Mouse (Mus musculus) left cerebral cortex, postnatal 4 days (tissue): ENCODE results near the gene Ssbp1. TPM values are rescaled to one million over a fixed set of nuclear protein-coding genes. Genes with fewer than 3 reads are reported as not detected.

Source experiments
- DNase-seq: peaks from one replicate; pipeline ENCODE4 v3.0.0-alpha.2; 2022
- intact Hi-C: fragments of 180-260 bp; cut with DNase I; formaldehyde crosslinking; loops from one replicate; pipeline ENCODE4 v1.15.1; 2025
- total RNA-seq, 2 experiments: library from RNA; stranded (reverse); gene quantifications; 2 replicates each; pipeline ENCODE4 v1.2.3; 2021

Gene Ssbp1
- total RNA-seq, result 10 to 100 TPM; 38.1 to 38.2 TPM

DNA sequence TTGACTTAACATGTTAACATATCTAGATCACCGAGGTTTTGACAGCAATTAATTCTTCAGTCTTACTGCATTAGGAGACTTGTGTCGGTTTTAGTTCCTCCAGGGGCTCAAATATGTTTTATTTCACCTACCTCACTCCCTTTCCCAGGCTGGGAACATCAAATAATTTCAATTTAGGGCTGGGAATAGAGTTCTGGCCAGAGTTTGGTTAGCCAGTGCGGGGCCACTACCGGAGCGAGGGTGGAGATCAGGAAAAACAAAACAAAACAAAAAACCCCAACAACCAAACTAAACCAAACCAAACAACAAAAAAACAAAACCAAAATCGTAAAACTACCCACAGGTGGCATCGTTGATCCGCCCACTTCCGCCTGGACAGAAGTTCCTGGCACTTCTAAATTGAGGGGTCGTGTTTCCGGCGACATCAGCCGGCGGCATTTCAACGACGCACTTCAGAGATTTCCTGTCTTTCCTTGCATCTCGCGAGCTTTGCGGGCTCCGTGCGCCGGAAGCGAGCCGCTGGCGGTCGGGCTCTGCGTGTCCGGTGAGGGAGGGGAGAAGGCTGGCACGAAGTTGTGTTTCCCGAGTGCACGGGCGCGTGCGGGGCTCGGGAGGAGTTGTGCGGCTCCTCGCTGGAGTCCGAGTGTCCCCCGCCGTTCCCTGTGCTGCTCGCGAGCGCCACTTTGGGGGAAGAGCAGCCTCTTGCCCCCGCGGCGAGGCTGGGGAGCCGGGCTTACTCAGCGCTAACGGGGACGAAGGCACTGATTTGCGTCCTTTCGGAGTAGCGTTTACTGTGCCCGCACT is at the start of gene Ssbp1:
Gene Ssbp1 (plus strand): TSS at position 437 of the 804 bp plus-strand sequence.
- peak; percentile 92 for DNase-seq
- intact Hi-C loops, result no loop called here

DNA sequence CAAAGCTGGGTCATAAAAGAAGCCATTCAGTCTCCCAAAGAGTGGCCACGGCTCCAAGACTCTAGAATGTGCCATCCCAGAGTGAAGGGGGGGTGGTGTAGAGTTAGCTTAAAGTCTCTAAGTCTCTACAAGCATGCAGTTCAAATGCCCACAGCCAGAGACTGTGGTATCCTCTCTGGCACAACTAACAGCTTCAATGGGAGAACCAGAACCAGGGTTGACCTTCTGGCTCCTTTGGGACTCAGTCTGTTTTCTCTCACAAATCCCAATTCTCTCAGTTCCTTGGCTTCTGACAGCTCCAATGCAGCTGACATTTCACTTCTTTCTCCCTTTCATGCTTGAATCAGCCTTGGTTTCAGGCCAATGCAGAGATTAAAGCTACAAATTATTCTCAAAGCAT is 48.1 kb upstream of the Ssbp1 start:
- no peak for DNase-seq
- intact Hi-C loops, result no loop called here

DNA sequence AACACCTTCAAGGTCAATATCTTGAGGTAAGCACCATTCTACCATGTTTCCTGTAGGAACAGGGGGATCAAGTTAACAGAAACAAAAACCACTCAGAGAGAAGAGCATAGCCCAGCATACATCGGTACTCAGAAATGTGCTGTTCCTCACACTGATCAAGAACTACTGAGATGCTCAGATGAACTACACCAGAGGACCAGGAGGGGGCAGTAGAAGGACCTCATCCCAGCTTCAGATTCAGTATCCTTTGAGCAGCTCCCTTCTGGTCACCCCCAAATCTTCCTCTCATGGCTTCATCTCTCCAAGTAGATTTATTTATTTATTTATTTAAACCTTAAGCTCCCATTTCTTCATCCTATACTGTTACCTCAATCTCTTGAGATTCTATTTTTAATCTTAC is 47.4 kb upstream of the Ssbp1 start:
- peak; percentile 58 for DNase-seq
- intact Hi-C loops, result no loop called here

DNA sequence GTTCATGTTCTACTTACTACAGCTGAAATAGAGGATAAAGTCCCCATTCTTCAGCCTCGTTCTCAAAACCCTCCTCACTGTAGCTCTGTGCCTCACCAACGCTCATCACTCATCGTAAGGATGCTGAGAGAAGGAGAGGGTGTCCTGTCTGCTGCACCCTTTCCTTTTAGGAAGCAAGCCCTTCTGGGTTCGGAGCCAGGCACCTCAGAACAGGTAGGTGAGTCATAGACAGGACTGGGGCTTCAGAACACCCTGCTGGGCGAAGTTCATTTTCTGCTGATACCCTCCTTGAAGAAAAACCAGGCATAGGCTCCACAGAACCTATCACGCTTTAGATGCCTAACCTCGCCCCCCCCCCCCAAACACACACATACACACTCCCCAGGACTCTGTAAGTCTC is 43.7 kb upstream of the Ssbp1 start:
- intact Hi-C loops, result no loop called here
- DNase-seq, result no peak

DNA sequence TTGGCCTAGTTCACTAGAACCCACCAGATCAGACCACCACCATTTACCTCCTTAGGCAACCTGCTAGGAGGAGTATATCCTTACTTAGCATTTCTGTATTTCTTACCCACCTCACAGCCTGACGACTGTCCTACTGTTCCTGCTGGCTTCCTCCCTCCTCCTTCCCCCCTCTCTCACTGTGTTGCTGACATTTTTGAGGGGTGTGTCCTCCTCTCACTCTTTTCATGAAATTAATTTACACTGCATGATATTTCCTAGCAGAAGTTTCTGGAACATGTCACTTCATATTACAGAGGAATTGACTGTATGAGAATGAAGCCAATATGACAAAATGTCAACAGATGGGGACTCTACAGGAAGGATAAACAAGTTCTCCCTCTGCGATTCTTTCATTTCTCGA is 42.5 kb upstream of the Ssbp1 start:
- DNase-seq, result no peak
- intact Hi-C loops, result no loop called here

DNA sequence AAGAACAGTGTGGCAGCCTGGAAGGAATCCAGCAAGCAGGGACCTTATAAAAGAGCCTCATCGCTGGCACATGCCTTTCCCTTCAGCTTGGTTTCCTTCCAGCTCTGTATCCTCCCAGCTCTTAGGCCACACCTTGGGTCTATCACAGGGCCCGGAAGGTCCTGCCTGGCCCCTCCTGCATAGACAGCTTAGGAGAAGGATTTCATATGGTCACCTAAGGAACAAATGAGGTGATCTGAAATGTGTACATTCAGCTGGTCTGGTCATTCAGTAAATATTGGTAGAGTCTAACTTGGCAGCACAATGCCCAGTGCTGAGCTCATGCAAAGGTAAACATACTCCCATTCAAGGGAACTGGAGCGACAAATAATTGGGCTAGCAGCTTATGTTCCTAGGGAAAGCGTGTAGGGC is 41.6 kb upstream of the Ssbp1 start:
- peak; percentile 49 for DNase-seq
- intact Hi-C loops, result no loop called here

DNA sequence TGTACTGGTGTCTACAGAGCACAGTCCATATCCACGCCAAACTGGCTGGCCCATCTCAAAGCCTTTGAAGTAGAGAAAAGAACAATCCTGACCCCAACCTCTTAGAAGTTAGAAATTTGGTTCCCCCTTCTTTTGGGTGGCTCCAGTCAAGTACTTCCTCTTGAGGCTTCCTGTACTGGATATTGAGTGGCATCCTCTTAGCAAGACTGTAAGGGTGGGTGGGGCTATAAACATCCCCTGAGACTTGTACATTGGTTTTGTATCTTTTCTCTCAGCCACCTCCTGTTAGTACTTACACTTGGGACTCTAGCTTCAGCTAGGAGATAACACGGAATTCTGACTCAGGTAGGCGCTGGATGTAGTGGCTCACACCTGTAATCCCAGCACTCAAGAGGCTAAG is 40.9 kb upstream of the Ssbp1 start:
- intact Hi-C loops, result no loop called here
- DNase-seq, result no peak

DNA sequence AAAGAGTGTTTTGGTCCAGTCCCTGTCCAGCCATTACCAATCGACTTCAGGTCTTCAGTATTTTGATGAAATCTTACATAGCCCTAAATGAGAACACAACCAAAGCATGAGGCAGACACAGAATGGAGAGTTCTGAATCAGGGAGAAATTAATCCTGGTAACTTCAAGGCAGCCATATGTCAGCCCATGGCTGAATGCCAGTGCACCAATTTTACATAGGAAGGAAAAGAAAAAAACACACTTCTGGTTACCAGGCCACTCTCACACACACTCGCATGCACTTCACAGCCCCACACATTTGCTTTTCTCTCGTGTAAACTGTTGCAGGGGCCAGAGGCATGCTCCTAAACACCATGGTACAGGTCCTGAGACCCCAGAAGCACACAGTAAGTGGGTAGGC is 40.3 kb upstream of the Ssbp1 start:
- peak; percentile 38 for DNase-seq
- intact Hi-C loops, result no loop called here

DNA sequence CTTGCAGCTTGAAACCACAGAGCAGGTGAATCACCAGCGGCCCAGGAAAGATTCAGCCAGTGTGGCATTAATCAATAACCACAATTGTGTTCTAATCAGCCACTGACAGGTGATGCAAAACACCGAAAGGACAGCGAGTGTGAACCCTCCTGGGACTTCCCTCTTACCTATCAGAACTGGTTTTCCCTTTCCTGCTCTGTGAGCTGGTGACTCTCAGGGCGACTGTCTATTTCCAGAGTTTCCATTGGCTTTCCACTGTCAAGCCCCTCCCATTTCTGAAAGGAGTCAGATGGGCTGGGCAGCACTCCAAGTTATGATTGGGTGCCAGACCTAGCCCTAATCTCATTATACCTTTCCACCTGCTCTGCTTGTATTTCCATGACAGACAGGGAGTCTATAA is 39.8 kb upstream of the Ssbp1 start:
- DNase-seq, result peak; percentile 83
- intact Hi-C loops, result no loop called here

DNA sequence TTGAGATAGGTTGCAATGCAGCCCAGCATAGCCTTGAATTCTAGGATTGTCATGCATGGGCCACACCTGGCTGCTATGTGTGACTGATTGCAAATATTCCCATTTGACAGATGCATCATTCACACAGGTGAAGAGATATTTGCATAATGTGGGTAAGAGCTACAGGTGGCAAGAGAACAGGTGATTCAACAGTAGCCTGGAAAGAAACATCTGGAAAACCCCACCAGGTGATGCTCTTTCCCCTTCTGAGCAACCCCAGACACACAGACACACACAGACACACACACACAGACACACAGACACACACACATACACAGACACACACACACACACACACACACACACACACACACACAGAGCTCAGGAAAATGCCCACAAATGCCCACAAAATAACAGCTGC is 39.3 kb upstream of the Ssbp1 start:
- intact Hi-C loops, result no loop called here
- DNase-seq, result no peak

DNA sequence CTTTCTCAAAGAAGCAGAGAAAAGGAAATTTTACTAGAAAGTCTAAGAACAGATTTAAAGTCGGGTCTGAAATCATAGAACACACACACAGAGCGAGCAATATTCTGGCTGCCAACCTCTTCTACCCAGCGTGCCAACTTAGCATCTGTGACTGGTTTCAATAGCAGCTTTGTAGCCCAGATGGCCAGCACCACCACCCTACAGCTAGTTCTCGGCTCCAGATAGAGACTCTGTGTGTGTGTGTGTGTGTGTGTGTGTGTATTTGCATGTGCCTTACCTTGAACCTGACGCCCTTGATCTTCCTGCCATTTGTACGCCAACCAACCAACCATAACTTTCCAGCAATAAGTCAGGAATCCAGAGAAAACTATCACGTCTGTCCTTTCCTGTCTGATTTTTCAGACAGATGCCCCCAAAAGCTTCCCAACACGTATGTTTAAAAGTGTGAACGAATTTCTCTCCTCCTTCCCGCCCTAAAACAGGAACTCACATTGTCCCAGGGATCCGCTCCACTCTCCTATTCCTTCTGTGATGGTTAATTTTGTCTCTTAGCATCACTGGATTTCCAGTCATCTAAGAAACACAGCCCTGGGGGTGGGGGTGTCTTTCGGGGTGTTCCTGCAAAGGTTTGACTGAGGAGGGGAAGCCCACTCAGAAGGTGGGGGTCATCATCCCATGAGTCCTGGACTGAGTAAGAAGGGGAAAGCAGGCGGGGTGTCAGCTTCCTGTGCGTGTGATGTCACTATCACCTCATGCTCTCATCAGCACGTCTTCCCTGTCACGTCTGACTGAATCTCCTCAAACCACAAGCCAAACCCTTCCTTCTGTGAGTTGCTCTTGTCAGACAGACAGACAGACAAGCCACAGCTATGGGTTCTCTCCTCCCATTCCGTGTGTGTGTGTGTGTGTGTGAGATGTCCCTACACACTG is 38.5 kb upstream of the Ssbp1 start:
- intact Hi-C loops, result no loop called here
- DNase-seq, result peak; percentile 86

DNA sequence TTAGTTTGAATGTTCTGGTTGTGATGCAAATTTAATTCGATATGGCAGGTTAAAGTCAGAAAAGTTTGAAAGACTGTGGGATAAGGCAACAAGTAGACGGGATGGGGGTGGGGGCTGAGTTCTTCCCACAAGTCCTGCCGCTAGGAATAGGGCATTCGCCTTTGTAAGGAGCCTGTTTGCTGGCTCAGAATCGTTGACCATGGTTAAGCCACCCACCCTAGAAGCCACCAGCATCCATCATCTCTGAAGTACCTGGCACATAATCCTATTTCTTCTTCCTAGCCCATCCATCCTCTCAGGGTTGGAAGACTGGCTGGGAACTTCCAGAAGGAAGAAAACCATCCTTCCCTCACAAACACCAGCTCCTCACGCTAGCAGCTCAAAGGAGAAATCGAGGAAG is 36.5 kb upstream of the Ssbp1 start:
- no peak for DNase-seq
- intact Hi-C loops, result no loop called here

DNA sequence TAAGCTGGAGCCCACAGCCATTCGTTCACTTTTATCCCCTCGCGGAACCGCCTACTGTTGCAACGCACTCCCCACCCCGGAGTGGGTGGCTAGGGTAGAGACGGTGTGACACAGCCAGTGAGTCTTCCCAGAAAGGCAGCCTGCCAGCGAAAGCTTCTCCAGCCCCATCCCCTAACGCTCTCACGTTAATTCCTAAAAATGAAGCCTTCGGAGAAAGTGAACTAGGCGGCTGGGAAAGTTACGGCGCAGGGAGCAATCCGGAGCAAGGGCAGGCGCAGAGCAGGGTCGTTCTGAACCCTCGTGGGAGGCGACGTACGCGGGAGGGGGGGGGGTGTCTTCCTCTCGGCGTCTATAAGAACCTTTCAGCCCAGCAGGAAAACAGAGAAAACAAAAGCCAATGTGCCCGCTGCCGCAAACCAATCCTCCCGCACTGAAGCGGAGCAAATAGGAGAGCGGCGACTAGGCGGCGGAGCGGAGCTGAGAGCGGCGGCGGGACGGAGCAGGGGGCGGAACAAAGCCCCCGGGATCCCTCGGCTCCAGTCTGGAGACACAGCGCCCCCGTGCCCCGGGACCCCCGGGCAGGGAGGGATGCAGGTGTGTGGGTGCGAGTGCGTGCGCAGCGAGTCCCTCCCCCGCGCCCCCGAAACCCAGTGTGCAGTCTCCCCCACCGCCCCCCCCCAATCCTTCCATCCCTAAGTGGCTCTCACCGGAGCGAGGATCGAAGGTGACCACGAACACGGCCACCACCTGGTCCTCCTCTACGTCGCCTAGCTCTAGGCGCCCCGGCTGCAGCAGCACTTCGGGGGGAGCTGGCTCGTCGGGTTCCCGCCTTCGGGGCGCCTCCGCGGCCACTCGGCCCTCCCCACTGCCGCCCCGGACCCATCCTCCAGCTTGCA is 35.8 kb upstream of the Ssbp1 start:
- DNase-seq, result peak; percentile 67
- intact Hi-C loops, result no loop called here

DNA sequence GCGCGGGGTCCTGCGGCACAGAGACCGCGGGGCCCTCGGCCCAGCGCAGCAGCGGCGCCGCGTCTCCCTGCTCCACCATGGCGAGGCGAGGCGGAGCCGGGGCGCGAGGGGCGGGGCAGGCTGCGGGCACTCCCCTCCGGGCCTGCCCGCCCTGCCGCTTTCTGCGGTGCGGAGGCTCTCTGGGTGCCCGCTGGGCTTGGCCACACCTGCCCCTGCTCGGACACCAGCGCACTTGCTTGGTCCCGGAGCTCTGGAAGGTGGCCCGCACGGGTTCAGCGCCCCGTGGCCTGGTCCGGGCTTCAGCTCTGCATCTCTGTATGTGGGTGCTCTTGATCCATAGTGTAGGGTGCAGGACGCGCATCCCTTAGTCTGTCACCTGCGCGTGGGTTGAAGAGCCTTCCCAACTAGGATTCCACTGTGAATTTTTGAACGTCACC is 35.1 kb upstream of the Ssbp1 start, which contains the start of gene E330009J07Rik:
Gene E330009J07Rik (minus strand): TSS at position 89 of the 437 bp plus-strand sequence.
- DNase-seq, result peak; percentile 82
- intact Hi-C loops, result no loop called here

DNA sequence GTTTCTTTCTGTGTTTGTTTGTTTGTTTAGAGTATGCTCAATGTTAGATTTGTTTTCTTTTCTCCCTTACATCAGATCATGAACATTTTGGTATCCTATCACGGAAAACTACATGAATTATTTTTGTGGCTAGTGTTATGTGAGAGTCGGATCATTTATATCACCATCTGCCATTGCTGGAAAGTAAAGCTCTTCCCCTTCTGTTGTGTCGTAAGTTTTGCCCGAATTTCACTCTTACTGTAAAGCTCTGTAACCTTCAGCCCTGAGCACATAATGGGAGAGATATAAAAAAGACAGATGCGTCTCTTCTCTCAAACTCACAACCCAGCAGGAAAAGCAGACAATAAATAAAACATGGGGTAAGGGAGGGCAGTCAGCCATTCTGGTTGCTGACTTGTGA is 32.2 kb upstream of the Ssbp1 start, which contains the start of gene Wee2:
Gene Wee2 (plus strand): TSS at position 153 of the 400 bp plus-strand sequence.
- intact Hi-C loops, result no loop called here
- DNase-seq, result no peak

DNA sequence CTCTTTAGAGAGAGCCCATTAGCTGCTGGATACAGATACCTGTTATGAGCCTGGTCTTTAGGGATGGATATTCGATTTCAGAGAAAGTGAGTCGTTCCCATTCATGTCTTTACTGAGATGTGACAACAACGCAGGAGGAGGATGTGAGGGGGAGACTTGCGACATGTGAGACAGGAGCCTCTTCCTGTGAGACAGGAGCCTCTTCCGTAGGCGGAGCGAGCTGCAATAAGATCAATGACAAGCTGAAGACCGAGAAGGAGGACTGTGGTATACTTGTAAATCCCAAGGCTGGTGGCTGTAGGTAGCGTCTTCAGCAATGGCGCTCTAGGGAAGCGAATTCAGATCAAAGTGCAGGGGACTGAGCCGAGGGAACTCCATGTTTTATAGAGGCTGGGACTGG is 31.4 kb upstream of the Ssbp1 start:
- intact Hi-C loops, result no loop called here
- DNase-seq, result no peak

DNA sequence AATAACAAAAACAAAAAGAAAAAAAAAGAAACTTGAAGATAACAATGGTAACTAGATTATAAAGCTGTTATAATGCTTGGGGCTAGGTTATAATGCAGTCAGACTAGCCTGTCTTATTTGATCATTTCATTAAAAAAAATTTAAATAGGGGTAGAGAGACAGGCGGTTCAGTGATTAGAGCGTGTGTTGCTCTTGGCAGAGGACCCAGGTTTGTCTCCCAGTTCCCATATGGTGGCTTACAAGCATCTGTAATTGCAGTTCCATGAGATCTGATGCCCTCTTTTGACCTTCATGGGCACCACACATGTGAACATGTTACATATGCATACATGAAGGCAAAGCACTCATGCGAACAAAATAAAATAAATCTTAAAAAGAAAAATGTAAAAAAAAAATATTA is 29.9 kb upstream of the Ssbp1 start:
- DNase-seq, result no peak
- intact Hi-C loops, result no loop called here

DNA sequence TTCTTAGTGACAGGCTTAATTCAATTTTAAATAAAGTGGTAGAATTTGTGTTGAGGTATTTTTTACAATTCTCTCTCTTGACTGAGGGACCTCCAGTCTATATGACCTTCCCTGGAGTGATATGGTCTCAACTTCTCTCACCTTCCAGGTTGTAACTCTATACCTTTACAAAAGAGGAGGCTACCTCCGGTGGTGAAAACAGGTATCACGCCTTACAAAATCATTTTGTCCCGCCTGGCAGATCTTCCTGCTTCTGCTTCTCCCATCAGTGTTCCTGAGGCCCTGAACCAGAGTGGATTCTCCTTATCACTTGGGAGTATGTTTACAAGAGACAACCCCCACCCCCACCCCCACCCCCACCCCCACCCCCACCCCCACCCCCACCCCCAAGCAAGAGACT is 29.4 kb upstream of the Ssbp1 start:
- intact Hi-C loops, result no loop called here
- DNase-seq, result no peak

DNA sequence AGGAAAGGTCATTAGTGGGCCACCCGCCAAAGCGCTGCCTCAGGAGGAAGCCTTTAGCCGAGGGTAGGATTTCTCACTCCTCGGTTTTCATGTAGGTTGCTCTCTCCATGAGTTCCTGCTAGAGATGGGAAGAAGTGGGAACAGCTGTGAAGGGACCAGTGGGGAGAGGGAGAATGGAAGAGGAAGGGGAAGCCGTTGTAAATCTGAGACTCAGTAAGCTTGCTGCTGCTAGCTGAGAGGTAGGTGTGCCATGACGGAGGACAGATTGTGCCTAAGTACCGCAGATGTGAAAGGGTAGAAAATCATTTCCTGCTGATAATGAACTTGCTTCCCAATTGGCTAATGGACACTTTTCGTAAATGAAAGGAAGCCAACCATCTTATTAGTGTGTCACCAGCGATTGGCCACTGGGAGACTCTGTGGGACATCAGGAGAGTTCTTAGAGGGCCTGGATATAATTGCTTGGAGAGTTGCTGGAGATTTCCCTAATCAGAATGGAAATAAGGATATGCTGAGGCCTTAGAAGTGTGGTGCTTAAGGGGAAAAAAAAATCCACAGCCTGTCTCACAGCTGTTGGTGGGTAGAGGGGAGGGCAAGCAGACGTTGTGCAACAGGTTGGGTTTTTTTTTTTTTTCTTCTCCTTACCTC is 27.7 kb upstream of the Ssbp1 start:
- intact Hi-C loops, result no loop called here
- no peak for DNase-seq

DNA sequence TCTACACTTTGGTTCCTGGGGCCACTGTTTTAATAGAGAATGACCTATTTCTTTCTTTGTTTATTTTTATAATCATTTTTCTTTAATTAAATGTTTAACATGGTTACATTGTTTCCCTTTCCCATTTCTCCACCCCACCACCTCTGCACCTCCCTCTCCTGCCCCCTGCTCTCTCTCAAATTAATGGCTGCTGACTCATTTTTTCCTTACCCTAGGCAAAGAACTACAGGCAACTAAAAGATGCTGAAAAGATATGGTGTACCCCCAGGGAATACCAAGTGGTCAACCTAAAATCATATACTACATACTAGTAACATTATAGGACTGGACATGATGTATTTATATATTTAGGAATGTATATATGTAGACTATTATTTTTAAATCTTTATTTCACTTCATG is 22.5 kb upstream of the Ssbp1 start:
- DNase-seq, result no peak
- intact Hi-C loops, result no loop called here
